Mouse (Mus musculus): ENCODE results near the gene Isy1.

- TF ChIP-seq CTCF (IDR thresholded peaks at IDR 0.05; ENCODE audit: control insufficient read depth, insufficient read depth, insufficient replicate concordance, low read depth, low read length) = no peak
- TF ChIP-seq POLR2A (IDR thresholded peaks at IDR 0.05; ENCODE audit: control insufficient read depth, low read depth, low read length) = peak; percentile 94
These were observed at the start of gene Isy1 for GRCm38 (mm10) chr6:87838551-87839197.
